Mouse (Mus musculus) thymus, postnatal 4 days (tissue): ENCODE results near the gene Mctp1.
A peak's percentile ranks its signal among the peaks of the same experiment; 100 is the strongest.

Experiments
- DNase-seq: peaks from one replicate; pipeline ENCODE4 v3.0.0; 2021

Mctp1 gene

DNA sequence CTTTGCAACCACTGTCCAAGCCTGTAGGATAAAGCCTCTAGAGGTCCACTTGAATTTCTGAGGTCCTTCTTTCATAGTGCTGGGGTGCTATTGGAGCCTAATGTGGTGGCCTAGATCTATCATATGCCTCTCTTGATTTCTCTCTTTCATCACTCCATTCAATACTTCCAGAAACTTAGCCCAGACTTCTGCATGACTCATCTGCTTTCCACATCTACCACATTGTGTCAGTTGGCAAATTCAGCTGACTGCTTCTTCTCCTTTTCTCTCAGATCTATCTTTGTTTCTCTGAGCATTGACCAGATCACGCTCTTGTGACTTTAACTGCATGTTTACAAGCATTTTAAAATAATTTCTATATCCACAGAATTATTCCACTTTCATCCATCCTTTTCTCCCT lies 249.4 kb downstream of the Mctp1 start:
- DNase-seq = no peak

DNA sequence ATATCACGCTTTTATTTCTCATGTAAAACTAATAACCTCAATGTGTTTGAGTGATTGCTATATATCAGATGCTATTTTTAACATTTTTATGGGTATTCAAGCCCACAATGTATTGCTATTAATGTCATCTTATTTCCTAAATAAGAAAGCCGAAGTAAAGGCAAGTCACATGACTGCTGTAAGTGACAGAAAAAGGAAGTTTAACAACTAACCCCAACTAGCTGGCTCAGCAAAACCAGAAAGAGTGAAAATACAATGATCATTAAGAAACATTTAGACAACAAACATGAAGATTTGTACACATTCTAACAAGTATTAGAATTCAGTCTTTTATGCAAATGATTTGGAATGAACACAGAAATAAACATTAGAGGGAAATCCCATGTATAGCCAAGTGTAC lies 253.9 kb downstream of the Mctp1 start:
- DNase-seq = no peak

DNA sequence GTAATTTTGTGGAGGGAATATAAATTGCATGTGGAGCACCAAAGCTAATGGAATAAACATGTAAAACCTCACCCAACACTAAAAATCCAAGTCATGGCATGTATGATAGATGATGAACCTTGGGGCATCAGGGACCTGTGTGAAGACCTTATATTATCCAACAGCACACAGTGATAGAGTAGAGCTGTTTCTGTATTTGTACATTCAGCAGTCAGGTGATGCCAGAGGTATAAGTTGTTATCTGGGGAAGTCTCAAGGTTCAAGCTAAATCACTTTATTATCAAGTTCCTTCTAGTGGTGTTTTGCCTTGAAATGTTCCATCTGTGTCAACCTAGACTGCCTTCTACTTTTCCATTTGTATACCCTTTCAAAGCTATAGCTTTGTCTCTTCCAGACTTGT lies 275.2 kb downstream of the Mctp1 start:
- DNase-seq = no peak

DNA sequence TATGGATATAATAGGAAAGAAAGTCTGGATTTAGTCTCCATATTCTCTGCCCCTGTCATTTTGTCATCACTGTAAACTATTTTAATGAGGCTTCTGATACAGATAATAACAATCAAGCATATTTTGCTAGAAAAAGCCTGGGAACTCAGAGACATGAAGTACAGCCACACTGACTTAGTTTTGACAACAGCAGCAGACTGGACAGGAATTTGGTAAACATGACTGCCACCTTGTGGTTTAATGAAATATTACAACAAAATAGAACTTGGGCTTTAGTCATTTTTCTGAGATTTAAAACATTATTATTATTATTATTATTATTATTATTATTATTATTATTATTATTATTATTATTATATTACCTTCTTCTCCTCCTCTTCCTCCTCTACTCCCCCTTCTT lies 297.0 kb downstream of the Mctp1 start:
- no peak for DNase-seq

DNA sequence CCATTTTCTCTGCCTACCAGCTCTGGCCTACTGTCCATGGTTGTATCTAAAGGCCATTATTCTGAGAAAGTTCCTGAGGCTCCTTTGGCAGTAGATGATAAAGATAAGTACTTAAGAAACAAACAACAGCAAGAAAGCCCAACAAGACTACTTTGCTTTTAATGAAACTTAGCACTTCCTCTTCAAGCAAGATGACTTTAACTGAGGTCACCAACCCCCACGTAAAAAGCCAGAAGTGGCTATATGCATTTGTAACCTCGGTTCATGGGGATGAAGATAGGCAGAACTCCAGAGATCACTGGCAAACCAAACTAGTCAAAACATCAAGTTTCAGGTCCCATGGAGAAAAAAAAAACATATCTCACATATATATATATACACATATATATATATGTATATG lies 305.0 kb downstream of the Mctp1 start:
- no peak for DNase-seq

DNA sequence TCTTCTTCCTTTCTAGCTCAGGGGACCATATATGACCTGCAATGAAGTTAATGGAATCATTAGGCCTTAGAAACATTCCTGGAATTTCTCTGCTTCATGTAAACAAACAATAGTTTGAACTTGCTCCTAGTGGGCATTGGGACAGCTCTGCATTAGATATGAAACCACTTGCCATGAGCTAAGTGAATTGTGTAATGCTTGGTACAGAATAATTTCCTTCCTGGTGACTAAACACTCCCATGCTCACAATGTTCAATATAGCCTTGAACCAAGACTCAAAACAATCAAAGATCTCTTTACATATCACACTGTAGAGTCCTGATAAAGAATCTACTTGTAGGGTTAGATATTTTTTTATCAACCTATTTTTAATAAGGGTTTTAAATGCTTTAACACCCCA lies 305.8 kb downstream of the Mctp1 start:
- no peak for DNase-seq

DNA sequence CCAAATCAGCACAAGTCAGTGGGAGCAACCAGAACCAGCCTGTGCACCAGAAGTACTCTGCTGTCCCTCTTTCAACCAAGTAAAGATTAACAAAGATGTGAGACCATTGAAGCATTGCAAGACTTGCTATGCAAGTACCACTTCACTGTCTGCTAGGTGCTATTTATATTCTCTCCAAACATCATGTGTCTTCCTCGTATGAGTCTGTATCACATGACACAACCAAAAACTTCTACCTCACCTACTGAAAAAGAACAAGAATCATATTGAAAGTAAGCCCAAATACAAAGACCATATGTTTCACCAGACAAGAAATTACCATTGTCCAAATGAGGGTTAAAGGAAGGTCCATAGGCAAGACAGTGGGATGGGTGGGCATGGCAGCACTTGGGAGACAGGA lies 306.4 kb downstream of the Mctp1 start:
- DNase-seq = no peak

DNA sequence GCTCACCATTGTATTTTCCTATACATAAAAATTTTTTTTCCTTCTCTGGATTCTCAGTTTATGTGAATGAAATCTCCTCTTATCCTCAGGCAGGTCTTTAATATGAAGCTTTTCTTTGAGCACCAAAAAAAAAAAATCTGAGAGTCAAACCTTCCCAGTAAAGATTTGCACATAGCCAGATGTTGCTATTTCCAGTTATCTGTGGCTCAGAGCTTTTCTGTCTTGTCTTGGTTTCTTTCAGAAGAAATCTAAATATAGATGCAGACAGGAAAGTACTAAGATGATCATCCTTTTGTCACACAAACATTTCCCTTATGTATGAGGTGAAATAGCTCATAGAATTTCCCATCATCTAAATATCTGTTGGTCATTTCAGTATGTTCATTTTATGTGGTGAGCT lies 349.7 kb downstream of the Mctp1 start:
- no peak for DNase-seq

DNA sequence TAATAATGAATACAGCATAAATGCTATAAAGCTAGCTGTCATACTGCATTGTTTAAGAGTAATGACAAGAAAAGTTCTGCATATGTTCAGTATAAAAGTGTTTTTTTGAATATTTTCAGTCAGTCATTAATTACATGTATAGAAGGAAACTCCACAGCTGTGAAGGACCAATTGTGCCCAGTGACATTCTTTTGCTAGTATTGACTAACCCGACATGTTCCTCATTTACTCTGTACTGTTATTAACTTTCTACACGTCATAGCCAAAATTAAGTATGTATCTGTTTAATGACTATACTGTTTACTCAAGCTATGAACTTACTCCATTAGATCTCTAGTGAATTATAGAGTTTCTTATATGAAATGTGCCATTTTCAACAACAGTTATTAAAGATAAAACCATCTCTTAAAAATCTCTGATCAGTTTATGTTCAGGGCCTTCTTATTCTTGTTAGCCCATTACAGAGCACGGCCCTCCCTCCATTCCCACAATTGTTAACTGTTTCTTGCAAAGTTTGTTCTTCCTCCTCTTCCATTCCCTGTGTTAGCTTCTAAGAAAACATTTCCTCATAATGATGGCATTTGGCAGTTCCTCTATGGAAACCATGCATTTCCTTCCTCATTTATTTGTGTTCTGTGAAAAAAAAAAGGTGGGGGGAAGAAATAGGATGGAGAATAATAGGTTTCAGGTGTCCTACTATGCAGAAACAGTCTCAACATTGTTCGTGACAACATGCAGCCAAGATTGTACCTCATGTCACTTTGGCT lies 366.5 kb downstream of the Mctp1 start:
- DNase-seq = no peak

DNA sequence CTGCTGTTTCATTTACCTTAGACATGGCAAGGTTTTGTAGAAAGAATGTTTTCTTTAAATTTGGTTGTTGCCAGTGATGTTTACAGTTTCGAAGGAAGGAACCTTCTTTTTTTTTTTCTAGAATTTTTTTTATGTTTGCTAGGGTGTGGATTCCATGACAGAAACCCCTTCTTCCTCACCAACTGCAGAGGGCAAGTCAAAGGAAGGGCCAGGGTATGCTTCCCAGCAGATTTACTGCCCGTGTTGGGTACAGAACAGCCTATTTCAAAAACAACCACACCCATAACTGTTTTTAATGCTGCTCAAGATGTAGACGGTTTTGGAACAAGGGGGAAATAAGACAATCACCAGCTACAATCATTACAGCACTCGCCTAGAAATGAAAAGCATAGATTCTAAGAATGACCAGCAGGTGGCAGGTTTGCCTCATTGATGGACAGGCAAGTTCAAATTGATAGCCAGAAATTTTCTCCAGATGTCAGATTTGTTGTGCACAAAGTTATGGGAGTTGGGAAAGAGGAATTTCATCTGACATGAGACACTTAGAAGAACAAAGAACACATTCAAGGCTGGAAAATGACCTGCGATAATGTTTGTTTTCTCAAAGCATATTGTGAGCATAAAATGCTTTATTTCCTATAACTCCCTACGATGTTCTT lies 375.6 kb downstream of the Mctp1 start:
- peak; percentile 25 for DNase-seq

DNA sequence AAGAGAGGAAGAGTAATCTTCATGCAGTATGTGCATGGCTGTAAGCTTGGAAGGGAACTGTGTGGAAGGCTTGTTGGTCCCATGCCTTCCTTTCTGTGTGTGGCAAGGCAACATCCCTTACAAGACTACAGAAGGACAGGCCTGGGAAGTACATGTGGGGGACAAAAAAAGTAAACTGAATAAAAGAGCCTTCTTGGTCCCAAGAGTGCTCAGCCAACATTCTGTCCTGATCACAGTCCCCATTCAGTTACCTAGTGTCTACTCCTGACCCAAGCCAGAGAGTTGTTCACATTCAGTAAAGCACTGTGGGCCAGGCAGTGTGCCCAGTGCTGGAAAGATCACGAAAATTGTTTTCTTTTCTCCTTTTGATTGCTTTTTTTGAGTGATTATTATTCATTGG lies 415.3 kb downstream of the Mctp1 start:
- DNase-seq = no peak

DNA sequence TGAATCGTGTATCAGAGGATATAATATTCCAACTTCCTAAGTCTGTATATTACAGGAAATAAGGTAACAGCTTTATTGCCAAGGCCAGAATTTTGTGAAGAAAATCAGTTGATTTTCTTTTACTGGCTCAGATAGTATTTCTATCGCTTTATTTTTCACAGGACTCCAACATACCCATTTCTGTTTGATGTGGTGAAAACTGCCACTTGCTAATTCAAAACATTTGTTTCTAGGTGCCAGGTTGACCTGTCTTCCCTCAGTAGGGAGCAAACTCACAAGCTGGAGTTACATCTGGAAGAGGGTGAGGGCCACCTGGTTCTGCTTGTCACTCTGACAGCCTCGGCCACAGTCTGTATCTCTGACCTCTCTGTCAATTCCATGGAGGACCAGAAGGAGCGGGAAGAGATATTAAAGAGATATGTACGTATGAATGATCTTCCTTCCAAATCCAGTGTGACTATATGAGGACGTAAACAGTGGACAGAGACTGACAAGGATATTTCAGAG lies 416.8 kb downstream of the Mctp1 start:
- no peak for DNase-seq

DNA sequence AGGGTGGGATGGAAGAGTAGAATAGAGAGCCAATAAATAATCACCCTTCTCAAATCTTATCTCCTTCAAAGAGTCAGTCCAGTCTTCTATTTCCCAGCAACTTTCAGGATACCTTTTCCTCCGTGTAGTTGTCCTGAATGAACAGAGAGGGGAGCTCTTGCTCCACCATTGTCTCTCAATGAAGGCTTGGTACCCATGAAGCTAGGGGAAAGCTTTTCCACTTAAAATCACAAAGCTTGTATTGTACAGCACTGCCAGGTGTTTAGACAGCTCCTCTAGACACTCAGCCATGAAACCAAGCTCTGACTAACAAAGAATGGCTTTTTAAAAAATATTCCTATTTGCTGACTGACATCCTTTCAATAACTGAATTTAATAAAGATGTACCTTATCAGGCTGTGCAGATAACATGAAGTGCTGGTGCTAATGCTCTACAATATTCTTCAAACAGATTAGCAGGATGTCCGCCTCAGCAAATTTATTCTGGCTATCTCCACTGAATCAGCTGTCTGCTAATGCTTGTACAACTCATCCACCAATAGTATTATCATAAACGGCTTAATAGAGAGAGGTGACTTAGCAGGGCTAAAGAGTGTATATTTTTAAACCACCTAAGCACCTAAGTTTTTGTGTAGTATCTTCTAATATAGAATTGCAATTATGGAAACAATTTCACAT lies 417.9 kb downstream of the Mctp1 start:
- DNase-seq = no peak

DNA sequence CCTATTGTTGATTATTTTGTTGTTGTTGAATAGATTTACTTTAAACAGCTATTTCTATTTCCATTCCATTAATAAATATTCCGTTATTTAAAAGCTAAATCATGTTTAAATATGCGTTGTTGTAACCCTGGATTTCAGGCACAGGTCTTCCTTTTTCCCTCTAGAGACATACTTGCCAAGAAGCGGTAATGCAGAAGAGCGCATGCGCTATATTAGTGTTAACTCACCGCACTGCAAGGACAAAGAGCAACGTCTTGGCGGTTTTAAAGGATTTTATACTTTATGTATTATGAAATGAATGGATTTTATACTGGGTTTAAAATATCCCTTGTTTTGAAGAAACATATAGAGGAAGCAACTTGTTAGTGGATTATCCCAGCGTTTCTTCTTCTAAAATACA lies 418.6 kb downstream of the Mctp1 start:
- no peak for DNase-seq

DNA sequence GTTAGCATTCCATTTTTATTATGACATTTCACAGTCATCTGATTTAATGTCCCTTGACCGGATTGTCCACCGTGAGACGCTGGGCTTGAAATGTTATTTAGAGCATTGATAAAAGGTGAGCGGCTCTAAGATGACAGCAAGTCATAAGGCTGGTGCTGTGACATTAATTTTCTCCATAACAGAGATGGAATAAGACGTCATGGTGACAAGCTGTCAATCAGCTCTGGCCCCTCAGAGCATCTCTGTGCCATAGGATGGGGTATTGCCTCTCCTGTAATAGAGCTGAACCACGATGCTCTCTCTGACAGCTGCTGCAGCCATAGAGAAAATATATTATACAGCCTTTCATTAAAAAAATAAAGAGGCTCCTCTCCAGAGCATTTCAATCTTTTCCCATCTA lies 419.5 kb downstream of the Mctp1 start:
- no peak for DNase-seq

DNA sequence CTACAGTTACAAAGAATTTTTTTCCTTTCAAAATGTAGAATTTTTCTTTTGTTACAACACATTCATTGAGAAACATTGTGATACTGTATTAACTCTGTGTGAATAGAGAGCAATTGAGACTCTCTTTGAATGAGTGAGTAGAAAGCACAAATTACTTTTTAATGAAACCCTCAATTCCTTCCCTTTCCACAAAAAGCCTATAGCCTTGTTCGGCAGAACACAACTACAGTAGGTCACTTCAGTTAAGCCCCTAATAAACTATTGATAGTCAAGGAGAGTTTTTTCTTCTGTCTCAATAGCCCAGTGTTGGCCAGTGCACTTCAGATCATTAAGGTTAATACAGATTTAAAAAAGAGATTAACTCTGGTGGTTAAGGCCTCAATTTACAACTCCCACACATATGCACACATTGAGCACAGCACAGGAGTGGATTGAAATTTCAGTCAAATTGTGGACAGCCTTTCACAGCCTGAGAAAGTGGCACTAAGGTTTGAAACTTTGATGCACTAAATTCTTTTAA lies 424.6 kb downstream of the Mctp1 start:
- DNase-seq = no peak

DNA sequence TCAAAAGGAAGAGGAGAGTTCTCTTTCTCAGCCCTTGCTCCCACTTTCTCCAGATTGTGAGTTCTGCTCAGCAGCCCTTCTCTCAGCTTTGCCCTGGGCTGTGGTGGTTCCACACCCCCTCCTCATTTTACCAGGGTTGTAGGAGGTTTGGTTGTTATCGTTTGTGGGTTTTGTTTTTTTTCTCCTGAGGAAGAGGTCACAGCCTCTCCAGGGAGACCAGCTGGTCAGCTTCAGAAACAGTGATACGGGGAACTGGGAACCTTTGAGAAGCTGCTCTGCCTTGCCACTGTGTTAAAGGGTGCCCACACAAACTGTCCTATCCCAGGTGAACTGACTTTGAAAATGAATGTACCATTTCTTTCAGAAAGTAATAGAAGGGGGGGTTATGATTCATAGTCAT lies 425.5 kb downstream of the Mctp1 start:
- no peak for DNase-seq

DNA sequence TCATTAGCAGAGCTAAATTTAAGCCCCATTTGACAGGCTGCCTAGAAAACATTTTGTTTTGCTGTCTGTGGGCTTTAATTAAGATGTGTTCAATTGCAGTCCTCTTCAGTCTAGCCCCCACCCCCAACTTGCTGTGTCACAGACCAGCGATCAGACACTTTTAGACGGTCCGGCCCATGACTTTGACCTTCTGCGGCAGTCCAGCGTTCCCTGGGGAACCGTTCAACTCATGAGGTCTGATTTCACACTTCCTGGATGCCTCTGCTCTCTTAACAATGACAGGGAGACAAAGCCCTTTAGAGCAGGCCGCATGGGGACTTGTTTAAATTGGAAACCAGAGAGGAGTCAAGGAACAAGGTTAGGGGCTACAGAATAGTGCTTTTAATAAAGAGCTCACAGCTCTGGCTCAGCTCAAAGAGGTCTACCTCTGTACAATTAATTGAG lies 426.2 kb downstream of the Mctp1 start:
- no peak for DNase-seq

DNA sequence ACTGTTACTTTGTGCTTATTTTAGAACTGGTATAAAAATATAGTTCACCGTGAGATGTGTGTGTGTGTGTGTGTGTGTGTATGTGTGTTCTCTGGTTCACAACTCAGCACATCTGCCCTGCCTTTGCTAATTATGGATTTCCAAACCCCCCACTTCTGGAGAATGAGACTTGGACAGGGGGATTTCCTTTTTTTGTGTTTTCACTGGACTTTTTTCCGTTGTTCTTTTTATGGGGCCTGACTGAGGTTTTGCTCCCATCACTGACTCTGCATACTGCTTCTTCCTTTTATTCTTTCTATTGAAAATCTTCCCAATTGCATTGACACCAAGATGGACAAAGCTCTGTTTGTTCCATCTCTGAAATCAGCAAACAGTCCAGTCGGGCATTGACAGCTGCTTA lies 438.7 kb downstream of the Mctp1 start:
- no peak for DNase-seq

DNA sequence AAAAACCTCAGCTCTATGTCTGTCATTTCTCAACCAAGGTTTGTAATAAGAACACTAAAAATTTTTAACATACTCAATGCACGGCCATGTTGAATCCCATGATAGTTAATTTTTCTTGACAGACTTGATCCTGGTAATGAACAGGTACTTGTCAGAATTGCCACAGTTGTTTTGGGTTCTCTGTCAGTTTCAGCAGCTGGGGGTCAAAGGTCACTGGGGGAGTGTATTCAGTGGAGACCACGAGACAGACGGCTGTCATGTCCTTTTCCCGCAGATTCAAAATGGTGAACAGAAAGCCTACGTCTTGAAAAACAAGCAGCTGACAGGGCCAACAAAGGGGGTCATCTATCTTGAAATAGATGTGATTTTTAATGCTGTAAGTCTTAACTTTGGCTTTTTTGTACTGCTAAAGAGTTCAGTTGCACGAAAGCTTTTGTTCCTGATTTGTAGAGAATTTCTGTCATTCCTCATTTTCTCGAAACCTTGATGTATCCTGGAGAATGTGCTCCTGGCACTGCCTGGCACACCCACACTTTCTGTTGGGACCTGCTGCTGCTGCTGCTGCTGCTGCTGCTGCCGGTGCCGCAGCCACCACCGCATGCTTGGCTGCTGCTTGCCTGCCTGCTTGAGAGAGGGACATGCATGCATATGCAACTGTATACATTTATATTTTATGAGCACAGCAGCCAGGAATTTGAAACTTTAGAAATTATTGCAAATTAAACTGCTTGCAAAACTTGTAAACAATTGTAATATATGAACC lies 440.8 kb downstream of the Mctp1 start:
- DNase-seq = no peak

DNA sequence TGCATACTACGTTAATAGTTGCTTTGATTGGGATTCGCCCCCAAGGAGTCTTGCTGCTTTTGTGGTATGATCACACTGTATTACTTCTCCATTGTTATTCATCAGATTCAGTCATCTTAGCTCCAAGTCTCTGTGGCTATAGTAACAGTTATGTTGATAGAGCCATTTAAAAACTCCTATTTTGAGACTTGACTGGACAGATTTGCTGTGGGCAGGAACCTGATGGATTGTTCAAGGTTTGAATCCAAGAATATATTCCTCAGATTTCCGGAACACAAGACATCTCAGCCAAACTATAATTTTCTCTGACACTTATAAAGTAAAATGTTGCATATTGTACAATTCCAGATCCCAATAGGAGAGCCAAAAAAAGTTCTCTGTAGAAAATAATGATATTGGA lies 443.4 kb downstream of the Mctp1 start:
- DNase-seq = no peak

DNA sequence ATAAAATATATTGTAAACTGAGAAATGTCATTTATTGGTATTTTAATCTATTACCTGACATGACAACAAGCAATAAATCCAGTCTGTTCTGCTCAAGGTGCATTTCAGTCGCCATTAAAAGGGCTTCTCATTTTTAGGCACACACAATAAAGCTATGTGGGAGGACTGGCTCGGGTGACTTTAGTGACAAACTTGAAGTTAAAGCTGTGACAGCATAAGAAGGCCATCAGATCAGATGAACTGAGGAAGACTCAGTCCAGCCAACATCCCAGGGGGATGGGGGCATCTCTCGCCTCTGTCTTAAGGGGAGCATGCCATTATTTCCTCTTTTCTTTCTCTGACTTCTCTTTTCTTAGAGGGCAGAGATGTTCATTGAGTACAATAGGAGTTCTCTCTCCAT lies 453.7 kb downstream of the Mctp1 start:
- DNase-seq = no peak

DNA sequence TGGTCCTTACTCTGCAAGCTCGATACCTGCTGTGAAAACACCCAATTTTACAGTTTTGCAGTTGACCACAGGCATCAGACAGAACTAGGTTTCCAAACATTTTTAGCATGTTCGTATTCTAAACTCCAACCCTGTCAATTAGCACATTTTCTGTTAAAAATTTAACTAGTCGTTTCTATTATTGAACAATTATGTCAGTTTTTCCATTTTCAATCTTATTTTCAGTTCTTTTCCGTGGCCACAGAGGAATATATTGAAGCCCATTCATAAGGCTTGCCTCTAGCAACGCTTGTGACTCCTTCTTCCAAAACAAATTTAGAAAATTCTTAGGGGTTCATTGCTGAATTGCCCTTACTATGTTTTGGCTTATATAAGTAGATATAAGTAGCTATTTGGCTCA lies 456.4 kb downstream of the Mctp1 start:
- no peak for DNase-seq
